Mouse (Mus musculus) hindbrain, embryonic 12.5 days (tissue): Measurements from ENCODE around the gene Cyb5d2. TPM values are rescaled to one million over a fixed set of nuclear protein-coding genes. Genes with fewer than 3 reads are reported as not detected.
"Not testable (repeated sequence)": the region's sequence is repeated elsewhere in the genome, so short reads cannot be mapped to it uniquely, and the experiment has no call there.

ENCODE experiments used
- ATAC-seq: fragments of 200-750 bp; cut with Nextera tagmentation; 2 replicates; pipeline ENCODE4 v1.8.0; 2017; ENCODE audit warnings: moderate TSS enrichment; ENCODE audit not compliant: low FRiP score
- H3K27ac ChIP-seq: fragments of 300-500 bp; sonication (generic); 2 replicates; pipeline ENCODE4 v1.5.1; 2016; ENCODE audit warnings: mild to moderate bottlenecking
- H3K27me3 ChIP-seq: fragments of 300-500 bp; sonication (generic); 2 replicates; pipeline ENCODE4 v1.6.1; 2016; ENCODE audit warnings: mild to moderate bottlenecking
- H3K36me3 ChIP-seq: fragments of 300-500 bp; sonication (generic); 2 replicates; pipeline ENCODE4 v1.6.1; 2016; ENCODE audit warnings: mild to moderate bottlenecking
- H3K4me1 ChIP-seq: fragments of 300-500 bp; sonication (generic); 2 replicates; pipeline ENCODE4 v1.6.1; 2016
- H3K4me2 ChIP-seq: fragments of 300-500 bp; sonication (generic); replicated peaks from 2 replicates; pipeline ENCODE4 v1.6.1; 2016; ENCODE audit warnings: mild to moderate bottlenecking
- H3K4me3 ChIP-seq: fragments of 300-500 bp; sonication (generic); 2 replicates; pipeline ENCODE4 v1.5.1; 2016; ENCODE audit warnings: mild to moderate bottlenecking
- H3K9ac ChIP-seq: fragments of 300-500 bp; sonication (generic); 2 replicates; pipeline ENCODE4 v1.6.1; 2016; ENCODE audit warnings: mild to moderate bottlenecking, moderate library complexity
- H3K9me3 ChIP-seq: fragments of 300-500 bp; sonication (generic); replicated peaks from 2 replicates; pipeline ENCODE4 v1.6.1; 2016; ENCODE audit warnings: mild to moderate bottlenecking
- WGBS: fragments of 180-500 bp; shearing (Covaris S2); methylation state at CpG from one replicate; pipeline ENCODE4 v1.1.7; 2016; 5-methylcytosine and 5-hydroxymethylcytosine counted together
- polyA plus RNA-seq: library from polyadenylated mRNA; unstranded; fragments of >200 nt; fragmentation: Nextera tagmentation; extraction: Ambion mirVana; gene quantifications from 2 replicates; pipeline ENCODE4 v1.2.1, GENCODE M21; 2016

The Cyb5d2 gene
- polyA plus RNA-seq, 1 experiment from 2014 or later, result 6.3 TPM

DNA sequence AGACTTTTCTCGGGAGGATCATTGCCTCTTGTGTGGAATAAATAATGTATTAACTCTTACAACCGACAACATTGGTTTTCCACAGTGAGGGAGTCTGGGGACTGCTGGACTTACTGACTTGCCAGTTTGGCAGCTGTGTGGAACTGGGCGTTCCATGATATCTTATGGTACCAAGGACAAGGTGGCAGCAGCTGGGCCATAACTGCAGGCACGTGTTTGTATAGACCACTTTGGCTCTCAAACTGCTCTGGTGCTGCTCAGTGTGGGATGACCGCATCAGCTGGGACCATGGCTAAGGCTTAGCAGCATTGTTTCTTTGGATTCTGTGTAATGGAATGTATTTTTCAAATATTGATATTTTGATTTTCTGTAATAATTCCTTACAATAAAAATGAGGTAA, 25.1 kb downstream of the Cyb5d2 start:
- no peak overlapping the region for H3K9ac ChIP-seq
- H3K4me3 ChIP-seq, result no peak overlapping the region
- no peak for ATAC-seq
- no peaks in the 10 kb centered on the region for H3K4me1 ChIP-seq
- H3K27ac ChIP-seq, result no peak overlapping the region
- 90% methylated on average over 5 of the region's 5 CpGs for WGBS
- H3K9me3 ChIP-seq, result no peaks in the 10 kb centered on the region
- H3K4me2 ChIP-seq, result no peak overlapping the region
- H3K27me3 ChIP-seq, result no peaks in the 10 kb centered on the region
- peaks cover 23% of the 10 kb centered on the region for H3K36me3 ChIP-seq

- 93% methylated on average over 3 of the region's 3 CpGs for WGBS
- H3K9me3 ChIP-seq, result no peaks in the 10 kb centered on the region
- no peak overlapping the region for H3K4me2 ChIP-seq
- H3K9ac ChIP-seq, result no peak overlapping the region
- peaks cover 23% of the 10 kb centered on the region for H3K36me3 ChIP-seq
- H3K27ac ChIP-seq, result no peak overlapping the region
- H3K27me3 ChIP-seq, result no peaks in the 10 kb centered on the region
- no peaks in the 10 kb centered on the region for H3K4me1 ChIP-seq
- ATAC-seq, result no peak
- H3K4me3 ChIP-seq, result no peak overlapping the region
These were observed 25.6 kb downstream of the Cyb5d2 start for GRCm38 (mm10) chr11:72770324-72770723.

DNA sequence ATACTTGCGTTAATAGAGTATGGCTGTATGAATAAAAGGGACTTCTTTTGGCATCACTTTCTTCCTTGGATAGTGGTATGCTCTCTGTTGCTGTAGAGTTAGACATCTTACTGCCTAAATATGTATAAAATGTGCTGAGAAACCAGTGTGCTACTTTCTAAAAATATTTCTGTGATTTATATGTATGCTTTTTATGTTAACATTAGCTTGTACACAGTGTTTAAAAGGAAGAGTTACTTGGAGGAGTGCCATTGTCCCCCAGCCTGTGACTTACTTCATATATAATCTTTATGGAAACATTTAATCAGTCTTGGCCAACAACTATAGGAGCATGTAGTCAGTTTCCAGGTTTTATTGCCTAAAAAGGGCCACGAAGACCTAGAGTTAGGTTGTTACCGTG, 26.9 kb downstream of the Cyb5d2 start:
- Histone ChIP-seq H3K27ac (no peak overlapping the region), H3K9ac (no peak overlapping the region), H3K9me3 (no peaks in the 10 kb centered on the region), H3K27me3 (no peaks in the 10 kb centered on the region), H3K4me2 (no peak overlapping the region), H3K4me1 (no peaks in the 10 kb centered on the region), H3K36me3 (peaks cover 30% of the 10 kb centered on the region), H3K4me3 (no peak overlapping the region)
- no peak for ATAC-seq
- 96% methylated on average over 3 of the region's 3 CpGs for WGBS

- Histone ChIP-seq H3K36me3 (peaks cover 42% of the 10 kb centered on the region), H3K4me3 (no peak overlapping the region), H3K9me3 (no peaks in the 10 kb centered on the region)
These were observed 28.2 kb downstream of the Cyb5d2 start for GRCm38 (mm10) chr11:72767716-72768115.

GRCm38 (mm10) chr11:72764270-72764669, 31.7 kb downstream of the Cyb5d2 start:
- H3K27ac ChIP-seq, result no peak overlapping the region
- no peak overlapping the region for H3K4me3 ChIP-seq
- H3K27me3 ChIP-seq, result no peaks in the 10 kb centered on the region
- no peaks in the 10 kb centered on the region for H3K9me3 ChIP-seq
- H3K4me1 ChIP-seq, result no peaks in the 10 kb centered on the region
- no peak overlapping the region for H3K9ac ChIP-seq
- ATAC-seq, result no peak
- peaks cover 69% of the 10 kb centered on the region for H3K36me3 ChIP-seq
- no peak overlapping the region for H3K4me2 ChIP-seq
- 86% methylated on average over 4 of the region's 4 CpGs for WGBS

More at GRCm38 (mm10) chr11:72767716-72768115, 28.2 kb downstream of the Cyb5d2 start:
- 94% methylated on average over 8 of the region's 8 CpGs for WGBS
- ATAC-seq, result no peak
- H3K4me1 ChIP-seq, result no peaks in the 10 kb centered on the region
- no peak overlapping the region for H3K27ac ChIP-seq
- no peak overlapping the region for H3K4me2 ChIP-seq
- H3K9ac ChIP-seq, result no peak overlapping the region
- no peaks in the 10 kb centered on the region for H3K27me3 ChIP-seq

- Histone ChIP-seq H3K4me3 (no peak overlapping the region), H3K27ac (no peak overlapping the region), H3K4me1 (no peaks in the 10 kb centered on the region), H3K9ac (no peak overlapping the region), H3K4me2 (no peak overlapping the region), H3K9me3 (no peaks in the 10 kb centered on the region), H3K36me3 (peaks cover 83% of the 10 kb centered on the region), H3K27me3 (no peaks in the 10 kb centered on the region)
- ATAC-seq, result no peak
- 86% methylated on average over 1 of the region's 1 CpGs for WGBS
These were observed 35.2 kb downstream of the Cyb5d2 start for GRCm38 (mm10) chr11:72760781-72761180.

GRCm38 (mm10) chr11:72759581-72759980, 36.4 kb downstream of the Cyb5d2 start:
- no peak overlapping the region for H3K4me2 ChIP-seq
- peaks cover 92% of the 10 kb centered on the region for H3K36me3 ChIP-seq

GRCm38 (mm10) chr11:72758316-72758715, 37.6 kb downstream of the Cyb5d2 start:
- no peak overlapping the region for H3K4me2 ChIP-seq
- H3K4me3 ChIP-seq, result no peak overlapping the region
- H3K27ac ChIP-seq, result no peak overlapping the region
- no peak overlapping the region for H3K9ac ChIP-seq
- H3K4me1 ChIP-seq, result no peaks in the 10 kb centered on the region
- H3K27me3 ChIP-seq, result no peaks in the 10 kb centered on the region
- ATAC-seq, result no peak
- H3K9me3 ChIP-seq, result no peaks in the 10 kb centered on the region
- peaks cover 93% of the 10 kb centered on the region for H3K36me3 ChIP-seq
- WGBS, result 92% methylated on average over 5 of the region's 5 CpGs

More at GRCm38 (mm10) chr11:72759581-72759980, 36.4 kb downstream of the Cyb5d2 start:
- no peaks in the 10 kb centered on the region for H3K27me3 ChIP-seq
- no peak overlapping the region for H3K4me3 ChIP-seq
- H3K27ac ChIP-seq, result no peak overlapping the region
- H3K9me3 ChIP-seq, result no peaks in the 10 kb centered on the region
- no peak for ATAC-seq
- H3K9ac ChIP-seq, result no peak overlapping the region
- H3K4me1 ChIP-seq, result no peaks in the 10 kb centered on the region
- 94% methylated on average over 6 of the region's 6 CpGs for WGBS

- H3K9me3 ChIP-seq, result no peaks in the 10 kb centered on the region
- no peak overlapping the region for H3K27ac ChIP-seq
- H3K9ac ChIP-seq, result no peak overlapping the region
- H3K27me3 ChIP-seq, result no peaks in the 10 kb centered on the region
- 52% methylated on average over 2 of the region's 2 CpGs for WGBS
- H3K4me1 ChIP-seq, result no peaks in the 10 kb centered on the region
- H3K4me3 ChIP-seq, result no peak overlapping the region
- peaks cover 92% of the 10 kb centered on the region for H3K36me3 ChIP-seq
- no peak overlapping the region for H3K4me2 ChIP-seq
- ATAC-seq, result no peak
These were observed 44.0 kb downstream of the Cyb5d2 start for GRCm38 (mm10) chr11:72751956-72752355.

DNA sequence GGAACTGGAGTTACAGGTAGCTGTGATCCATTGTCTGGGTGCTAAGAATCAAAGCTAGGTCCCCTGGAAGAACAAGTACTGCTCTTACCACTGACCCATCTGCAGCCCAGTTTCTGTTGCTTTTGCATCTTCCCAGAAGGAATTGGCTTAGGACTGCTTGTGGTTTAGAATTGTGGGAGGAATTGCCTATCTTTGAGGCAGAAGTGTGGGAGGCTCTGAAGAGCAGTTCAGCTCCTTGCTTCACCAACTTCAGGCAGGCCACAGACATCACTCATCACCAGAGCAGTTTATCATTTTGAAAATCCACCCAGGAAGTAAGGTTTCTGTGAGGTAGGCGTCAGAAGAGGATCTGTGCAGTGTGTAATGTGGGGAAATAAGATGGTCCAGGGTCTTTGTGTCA, 56.9 kb downstream of the Cyb5d2 start:
- Histone ChIP-seq H3K9ac (no peak overlapping the region), H3K4me2 (no peak overlapping the region), H3K9me3 (no peaks in the 10 kb centered on the region), H3K27me3 (no peaks in the 10 kb centered on the region), H3K27ac (no peak overlapping the region), H3K4me3 (no peak overlapping the region), H3K4me1 (no peaks in the 10 kb centered on the region; the same call in 1 of the 2 replicates), H3K36me3 (peaks cover 40% of the 10 kb centered on the region)
- ATAC-seq, result no peak
- 86% methylated on average over 1 of the region's 1 CpGs for WGBS

DNA sequence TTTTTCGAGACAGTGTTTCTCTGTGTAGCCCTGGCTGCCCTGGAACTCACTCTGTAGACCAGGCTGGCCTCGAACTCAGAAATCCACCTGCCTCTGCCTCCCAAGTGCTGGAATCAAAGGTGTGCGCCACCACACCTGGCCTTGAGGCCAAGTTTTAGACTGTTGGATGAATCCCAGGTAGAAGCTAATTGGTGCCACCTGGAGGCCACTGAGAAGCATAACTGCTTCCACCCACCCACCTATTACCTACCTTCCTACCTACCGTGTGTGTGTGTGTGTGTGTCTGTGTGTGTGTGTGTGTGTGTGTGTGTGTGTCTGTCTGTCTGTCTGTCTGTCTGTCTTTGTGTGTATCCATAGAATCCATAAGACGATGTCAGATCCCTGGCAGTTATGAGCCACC, 58.4 kb downstream of the Cyb5d2 start:
- not testable (repeated sequence) for H3K27me3 ChIP-seq, H3K9me3 ChIP-seq, H3K4me3 ChIP-seq, H3K4me2 ChIP-seq, H3K9ac ChIP-seq, H3K27ac ChIP-seq, ATAC-seq, H3K4me1 ChIP-seq
- H3K36me3 ChIP-seq, result peaks cover 44% of the 10 kb centered on the region
- WGBS, result 94% methylated on average over 5 of the region's 5 CpGs

DNA sequence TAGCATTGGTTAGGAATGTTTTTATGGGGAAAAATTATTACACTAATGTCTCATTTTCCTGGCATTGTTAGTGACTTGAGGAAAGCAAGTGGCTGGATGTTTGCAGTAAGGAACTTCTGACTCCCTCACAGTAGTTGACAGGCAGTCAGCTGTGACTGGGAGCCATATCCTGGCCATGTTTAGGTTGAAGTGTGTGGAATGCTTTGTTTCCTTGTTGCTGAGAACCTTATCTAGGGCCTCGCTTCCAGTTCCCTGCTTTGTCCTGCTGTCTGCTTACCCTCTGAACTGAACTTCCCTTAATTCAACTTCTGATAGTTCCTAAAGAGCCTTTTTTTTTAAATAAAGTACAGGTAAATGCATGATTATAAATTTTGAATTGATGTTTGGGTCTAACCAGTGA, 59.6 kb downstream of the Cyb5d2 start:
- Histone ChIP-seq H3K9ac (no peak overlapping the region), H3K27ac (no peak overlapping the region), H3K4me3 (no peak overlapping the region), H3K9me3 (no peaks in the 10 kb centered on the region), H3K27me3 (no peaks in the 10 kb centered on the region), H3K4me1 (no peaks in the 10 kb centered on the region; the same call in 1 of the 2 replicates), H3K36me3 (peaks cover 52% of the 10 kb centered on the region), H3K4me2 (no peak overlapping the region)
- ATAC-seq, result no peak
- WGBS, result 54% methylated on average over 1 of the region's 1 CpGs

DNA sequence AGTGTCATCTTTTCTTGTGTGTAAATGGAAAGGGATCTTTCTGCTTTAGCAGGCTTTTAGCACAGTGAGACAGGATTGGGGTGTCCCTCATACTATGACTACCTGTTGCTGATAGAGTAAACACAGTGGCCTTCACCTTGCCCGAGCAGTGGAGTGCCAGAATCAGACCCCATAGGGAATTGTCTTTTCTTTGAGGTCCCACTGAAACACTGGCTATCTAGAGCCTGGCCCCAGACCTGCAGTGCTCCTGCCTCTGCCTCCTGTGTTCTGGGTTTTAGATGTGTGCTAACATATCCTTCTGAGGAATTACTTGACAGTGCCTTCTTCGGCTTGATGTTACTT, 60.5 kb downstream of the Cyb5d2 start:
- no peak for ATAC-seq
- no peaks in the 10 kb centered on the region for H3K9me3 ChIP-seq
- H3K4me3 ChIP-seq, result no peak overlapping the region
- H3K4me2 ChIP-seq, result no peak overlapping the region
- no peaks in the 10 kb centered on the region; the same call in 1 of the 2 replicates for H3K4me1 ChIP-seq
- no peak overlapping the region for H3K27ac ChIP-seq
- 68% methylated on average over 2 of the region's 2 CpGs for WGBS
- H3K36me3 ChIP-seq, result peaks cover 56% of the 10 kb centered on the region
- H3K27me3 ChIP-seq, result no peaks in the 10 kb centered on the region
- no peak overlapping the region for H3K9ac ChIP-seq
